Mouse (Mus musculus) heart, embryonic 13.5 days (tissue): ENCODE data around the gene Tk2. TPM values are rescaled to one million over a fixed set of nuclear protein-coding genes. Genes with fewer than 3 reads are reported as not detected.
"Not testable (repeated sequence)": the region's sequence is repeated elsewhere in the genome, so short reads cannot be mapped to it uniquely, and the experiment has no call there.

Source experiments
- ATAC-seq: fragments of 200-750 bp; cut with Nextera tagmentation; 2 replicates; pipeline ENCODE4 v1.8.0; 2017; ENCODE audit warnings: moderate TSS enrichment; ENCODE audit not compliant: insufficient number of reproducible peaks, low FRiP score, low TSS enrichment; ENCODE audit errors: extremely low read depth
- H3K27ac ChIP-seq: fragments of 300-500 bp; sonication (generic); replicated peaks from 2 replicates; pipeline ENCODE4 v1.5.1; 2015; ENCODE audit warnings: moderate library complexity, mild to moderate bottlenecking, inconsistent platforms
- H3K27me3 ChIP-seq: fragments of 300-500 bp; sonication (generic); replicated peaks from 2 replicates; pipeline ENCODE4 v1.6.1; 2015; ENCODE audit warnings: mild to moderate bottlenecking, inconsistent platforms
- H3K36me3 ChIP-seq: fragments of 300-500 bp; sonication (generic); 2 replicates; pipeline ENCODE4 v1.6.1; 2015; ENCODE audit warnings: mild to moderate bottlenecking, inconsistent platforms
- H3K4me1 ChIP-seq: fragments of 300-500 bp; sonication (generic); 2 replicates; pipeline ENCODE4 v1.6.1; 2015; ENCODE audit warnings: inconsistent platforms
- H3K4me2 ChIP-seq: fragments of 300-500 bp; sonication (generic); 2 replicates; pipeline ENCODE4 v1.6.1; 2015; ENCODE audit warnings: inconsistent platforms, mild to moderate bottlenecking, moderate library complexity
- H3K4me3 ChIP-seq: fragments of 300-500 bp; sonication (generic); 2 replicates; pipeline ENCODE4 v1.5.1; 2015; ENCODE audit warnings: moderate library complexity, mild to moderate bottlenecking, inconsistent platforms
- H3K9ac ChIP-seq: fragments of 300-500 bp; sonication (generic); 2 replicates; pipeline ENCODE4 v1.6.1; 2015; ENCODE audit warnings: inconsistent platforms, mild to moderate bottlenecking, moderate library complexity
- H3K9me3 ChIP-seq: fragments of 300-500 bp; sonication (generic); 2 replicates; pipeline ENCODE4 v1.6.1; 2016; ENCODE audit warnings: inconsistent platforms
- WGBS: fragments of 180-500 bp; shearing (Covaris S2); methylation state at CpG from one replicate; pipeline ENCODE4 v1.1.7; 2015; ENCODE audit warnings: mixed read lengths; 5-methylcytosine and 5-hydroxymethylcytosine counted together
- polyA plus RNA-seq: library from polyadenylated mRNA; unstranded; fragments of >200 nt; fragmentation: Nextera tagmentation; extraction: Ambion mirVana; gene quantifications from 2 replicates; pipeline ENCODE4 v1.2.1, GENCODE M21; 2015

Gene Tk2
- polyA plus RNA-seq = 10.3 and 10.8 TPM in 2 replicates

DNA sequence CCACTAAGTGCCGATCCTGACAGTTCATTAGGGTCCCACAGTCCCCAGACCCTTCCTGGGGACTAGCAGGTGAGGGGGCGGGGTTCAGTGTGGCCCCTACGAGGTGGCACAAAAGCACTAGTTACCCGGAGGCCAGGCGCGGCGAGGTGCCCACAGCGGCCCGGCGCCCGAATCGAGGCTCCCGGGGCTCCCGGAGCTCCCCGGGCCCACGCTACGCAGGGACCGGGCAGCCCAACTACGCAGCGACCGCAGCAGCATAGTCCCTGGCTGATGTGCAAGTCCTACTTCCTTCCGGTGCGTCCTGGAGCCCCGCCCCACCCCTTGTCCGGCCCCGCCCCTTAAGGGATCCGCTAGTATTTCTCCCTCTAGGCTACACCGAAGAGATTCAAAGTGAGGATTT lies at the start of gene Tk2:
Gene Tk2, minus strand, starts transcription at position 283 of the 400 bp plus-strand sequence.
- H3K27ac ChIP-seq = 0 out of 2 replicates have a peak within 1 kb of the TSS, but pooled peaks have one; percentile 20
- WGBS = under 1% methylated on average over 28 of the region's 28 CpGs
- peak; percentile 78 for ATAC-seq
- H3K9ac ChIP-seq = peak within 1 kb of the TSS; percentile 87
- no peaks in the 10 kb centered on the region for H3K27me3 ChIP-seq
- peaks cover 25% of the 10 kb centered on the region for H3K4me1 ChIP-seq
- H3K4me3 ChIP-seq = peak within 1 kb of the TSS; percentile 78
- H3K4me2 ChIP-seq = peak within 1 kb of the TSS; percentile 88
- H3K36me3 ChIP-seq = peaks cover 24% of the 10 kb centered on the region
- no peaks in the 10 kb centered on the region for H3K9me3 ChIP-seq

DNA sequence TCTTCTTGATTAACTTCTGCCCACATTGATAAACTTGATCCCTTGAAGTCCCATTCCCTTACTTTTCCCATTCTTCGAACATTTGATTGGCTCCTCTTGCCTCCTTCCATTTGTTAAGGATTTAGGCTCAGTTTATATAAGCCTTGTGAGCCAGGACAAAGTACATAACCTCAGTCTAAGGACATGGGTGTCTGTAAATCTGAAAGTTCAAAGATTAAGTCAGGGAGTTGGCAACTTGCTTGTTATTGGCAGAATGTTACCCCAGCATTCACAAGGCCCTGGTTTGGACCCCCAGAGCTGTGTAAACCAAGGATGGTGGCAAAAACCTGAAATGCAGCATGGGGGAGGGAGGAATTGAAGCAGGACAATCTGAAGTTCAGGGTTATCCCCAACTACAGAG lies 46.0 kb upstream of the Tk2 start:
- Histone ChIP-seq H3K4me2 (no peak overlapping the region), H3K9ac (no peak overlapping the region), H3K9me3 (no peaks in the 10 kb centered on the region), H3K4me3 (no peak overlapping the region), H3K27ac (no peak overlapping the region), H3K36me3 (no peaks in the 10 kb centered on the region), H3K27me3 (no peaks in the 10 kb centered on the region), H3K4me1 (peaks cover 5% of the 10 kb centered on the region; the same call in 1 of the 2 replicates)
- 59% methylated on average over 1 of the region's 1 CpGs for WGBS
- no peak for ATAC-seq

DNA sequence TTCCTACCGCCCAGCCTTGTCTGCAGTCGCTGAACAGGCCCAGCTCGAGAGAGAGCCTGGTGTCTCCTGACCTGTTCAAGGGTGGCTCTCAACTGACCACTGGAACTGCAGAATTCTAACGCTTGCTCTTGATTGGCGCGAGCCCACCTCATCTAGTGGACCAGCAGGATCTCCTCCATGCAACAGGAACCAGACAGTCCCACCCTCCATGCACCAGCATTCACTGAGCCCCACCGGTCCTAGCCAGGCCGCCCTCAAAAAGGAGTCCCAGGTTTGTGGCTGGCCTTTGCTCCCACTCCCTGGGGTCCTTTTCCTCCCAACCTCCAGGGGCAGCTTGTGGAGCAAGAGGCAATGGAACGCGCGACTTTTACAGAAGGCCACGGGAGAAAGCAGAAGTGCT lies 44.7 kb upstream of the Tk2 start, which contains the start of gene Cmtm2a:
Gene Cmtm2a, minus strand, starts transcription at position 101 of the 400 bp plus-strand sequence.
- not testable (repeated sequence) for H3K27me3 ChIP-seq, ATAC-seq, H3K4me1 ChIP-seq, H3K36me3 ChIP-seq, H3K4me3 ChIP-seq, H3K9ac ChIP-seq, H3K9me3 ChIP-seq, H3K4me2 ChIP-seq, H3K27ac ChIP-seq
- 78% methylated on average over 12 of the region's 12 CpGs for WGBS

GRCm38 (mm10) chr8:104268937-104269440 lies 20.6 kb upstream of the Tk2 start:
- Histone ChIP-seq H3K9me3 (no peaks in the 10 kb centered on the region), H3K9ac (no peak overlapping the region), H3K4me3 (no peak overlapping the region), H3K36me3 (peaks cover 9% of the 10 kb centered on the region), H3K27ac (no peak overlapping the region), H3K4me2 (no peak overlapping the region), H3K27me3 (no peaks in the 10 kb centered on the region), H3K4me1 (no peaks in the 10 kb centered on the region)
- ATAC-seq = no peak
- WGBS = 77% methylated on average over 6 of the region's 6 CpGs

DNA sequence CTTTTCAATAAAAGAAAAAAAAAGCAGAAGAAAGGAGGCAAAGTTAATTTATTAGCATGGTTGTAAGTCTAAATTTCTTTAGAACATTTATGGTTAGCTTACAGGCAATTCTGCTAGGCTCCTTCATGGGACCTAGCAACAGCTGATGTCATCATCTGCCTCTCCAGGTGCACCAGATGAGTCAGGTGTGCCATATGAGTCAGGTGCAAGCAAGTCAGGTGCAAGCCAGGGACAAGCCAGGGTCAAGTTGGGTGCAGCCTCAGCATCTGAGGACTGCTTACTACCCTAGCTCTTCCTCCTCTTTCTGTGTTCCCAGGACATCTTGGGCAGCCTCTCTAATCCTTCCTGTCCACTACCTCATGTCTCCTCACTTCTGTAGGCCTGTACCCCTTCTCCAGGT lies 20.0 kb upstream of the Tk2 start:
- no peak overlapping the region for H3K27ac ChIP-seq

DNA sequence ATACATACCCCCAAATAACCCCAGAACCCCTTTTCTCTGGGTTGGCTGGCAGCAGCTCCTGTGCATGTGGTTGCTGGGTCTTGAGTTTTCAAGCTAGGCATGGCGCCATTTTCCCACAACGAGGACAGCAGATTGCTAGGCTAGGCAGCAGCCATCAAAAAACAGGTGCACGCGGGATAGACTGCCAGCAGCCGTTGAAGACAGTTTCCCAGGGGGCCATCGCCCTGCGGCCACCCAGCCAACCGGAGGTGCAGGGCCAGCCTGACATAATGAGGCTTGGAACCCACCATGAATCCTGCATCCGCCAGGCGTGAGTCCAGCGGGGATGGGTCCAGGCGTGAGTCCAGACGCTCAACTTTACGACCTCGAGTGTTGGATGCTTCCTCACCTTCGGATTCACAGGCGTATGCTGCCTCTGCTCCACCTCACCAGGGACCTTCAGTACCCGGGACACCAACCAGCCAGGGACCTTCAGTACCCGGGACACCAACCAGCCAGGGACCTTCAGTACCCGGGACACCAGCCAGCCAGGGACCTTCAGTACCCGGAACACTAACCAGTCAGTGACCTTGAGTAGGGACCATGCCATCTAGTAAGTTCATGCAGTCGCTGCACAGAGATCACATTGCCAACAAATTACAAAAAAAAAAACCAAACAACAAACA lies 16.0 kb upstream of the Tk2 start:
- H3K27me3 ChIP-seq, H3K27ac ChIP-seq, H3K4me1 ChIP-seq, H3K4me2 ChIP-seq, H3K9me3 ChIP-seq, H3K4me3 ChIP-seq, ATAC-seq, H3K9ac ChIP-seq: not testable (repeated sequence)
- 93% methylated on average over 22 of the region's 22 CpGs for WGBS
- peaks cover 31% of the 10 kb centered on the region for H3K36me3 ChIP-seq

More for the DNA sequence above, 20.0 kb upstream of the Tk2 start:
- no peak overlapping the region for H3K4me2 ChIP-seq
- no peaks in the 10 kb centered on the region for H3K9me3 ChIP-seq
- H3K4me3 ChIP-seq = no peak overlapping the region
- no peak overlapping the region for H3K9ac ChIP-seq
- no peak for ATAC-seq
- H3K36me3 ChIP-seq = peaks cover 15% of the 10 kb centered on the region
- no peaks in the 10 kb centered on the region for H3K27me3 ChIP-seq
- H3K4me1 ChIP-seq = no peaks in the 10 kb centered on the region

DNA sequence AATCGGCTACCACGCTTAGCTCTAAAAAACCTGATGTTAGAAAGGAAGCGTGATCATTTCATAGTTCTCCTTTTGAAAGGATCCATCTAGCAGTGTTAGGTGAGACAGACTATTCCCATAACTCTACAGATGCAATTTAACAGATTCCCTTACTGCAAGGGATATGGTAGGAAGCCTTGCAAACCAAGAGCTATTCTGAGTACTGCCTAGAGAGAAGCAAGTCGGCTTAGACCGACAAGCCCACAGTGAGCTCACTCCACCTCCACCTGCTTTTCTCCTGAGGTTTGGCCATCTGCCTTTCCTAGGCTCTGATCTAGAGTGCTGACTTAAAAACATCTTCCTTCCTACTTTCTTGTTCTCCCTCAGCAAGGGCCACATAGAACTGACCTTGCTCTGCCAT lies 13.4 kb upstream of the Tk2 start:
- H3K9me3 ChIP-seq, ATAC-seq: not testable (repeated sequence)
- 88% methylated on average over 5 of the region's 5 CpGs for WGBS

DNA sequence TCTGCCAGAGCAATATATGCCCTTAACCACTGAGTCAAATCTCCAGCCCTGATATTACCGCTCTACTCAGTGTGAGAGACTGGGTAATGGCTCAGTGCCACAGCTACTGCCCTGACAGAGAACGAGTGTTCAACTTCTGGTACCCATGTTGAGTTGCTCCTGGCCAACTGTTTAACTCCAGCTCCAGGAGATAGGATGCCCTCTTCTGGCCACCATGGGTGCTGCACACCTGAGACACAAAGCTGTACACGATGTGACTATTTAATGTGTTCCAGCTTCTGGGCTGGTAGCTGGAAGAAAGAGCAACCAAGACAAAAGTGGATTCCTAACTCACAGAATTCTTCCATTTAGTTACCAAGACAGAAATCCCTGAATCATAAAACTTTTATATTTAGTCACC lies 4.7 kb upstream of the Tk2 start:
- Histone ChIP-seq H3K36me3 (peaks cover 9% of the 10 kb centered on the region), H3K9me3 (no peaks in the 10 kb centered on the region), H3K27ac (no peak overlapping the region), H3K4me2 (no peak overlapping the region), H3K9ac (no peak overlapping the region), H3K4me3 (no peak overlapping the region), H3K27me3 (no peaks in the 10 kb centered on the region), H3K4me1 (peaks cover 12% of the 10 kb centered on the region)
- WGBS = 86% methylated on average over 3 of the region's 3 CpGs
- no peak for ATAC-seq

More for the DNA sequence above, 13.4 kb upstream of the Tk2 start:
- H3K4me1 ChIP-seq, H3K27me3 ChIP-seq, H3K4me2 ChIP-seq, H3K9ac ChIP-seq, H3K27ac ChIP-seq, H3K4me3 ChIP-seq: not testable (repeated sequence)
- peaks cover 55% of the 10 kb centered on the region for H3K36me3 ChIP-seq

DNA sequence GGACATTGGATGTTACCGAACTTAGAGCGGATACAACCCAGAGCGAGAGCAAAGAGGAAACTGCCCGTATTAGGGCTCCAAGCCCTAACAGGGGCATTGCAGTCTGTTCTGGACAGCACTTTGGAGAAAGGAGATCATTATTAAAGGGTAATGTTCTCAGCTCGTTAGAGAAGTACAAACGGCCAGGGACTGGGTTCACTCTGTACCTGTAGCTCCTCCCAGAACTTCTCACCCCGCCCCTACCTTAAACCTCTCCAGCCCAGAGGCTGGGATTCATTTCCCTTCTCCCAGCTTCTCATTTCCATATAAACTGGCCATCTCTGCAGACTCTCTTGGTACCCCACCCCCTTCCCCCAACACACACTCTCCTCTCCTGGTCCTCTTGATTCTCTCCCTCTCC lies 3.1 kb upstream of the Tk2 start:
- Histone ChIP-seq H3K9ac (peak overlapping the region; percentile 88), H3K9me3 (no peaks in the 10 kb centered on the region), H3K27me3 (no peaks in the 10 kb centered on the region), H3K27ac (peak overlapping the region; percentile 71; the same call in 1 of the 2 replicates), H3K4me1 (peaks cover 25% of the 10 kb centered on the region), H3K4me2 (peak overlapping the region; percentile 76), H3K36me3 (0 out of 2 replicates have a peak, but pooled peaks cover 2% of the 10 kb centered on the region), H3K4me3 (peak overlapping the region; percentile 68)
- ATAC-seq = no peak
- under 1% methylated on average over 7 of the region's 7 CpGs for WGBS

GRCm38 (mm10) chr8:104250439-104251367 lies 2.3 kb upstream of the Tk2 start, which contains the start of gene Cklf:
TSS of gene Cklf (plus strand) at chr8:104250861.
- Histone ChIP-seq H3K36me3 (0 out of 2 replicates have a peak, but pooled peaks cover 4% of the 10 kb centered on the region), H3K27ac (peak within 1 kb of the TSS; percentile 71), H3K4me3 (peak within 1 kb of the TSS; percentile 68), H3K4me2 (peak within 1 kb of the TSS; percentile 76), H3K9ac (peak within 1 kb of the TSS; percentile 88), H3K9me3 (no peaks in the 10 kb centered on the region), H3K4me1 (peaks cover 25% of the 10 kb centered on the region), H3K27me3 (no peaks in the 10 kb centered on the region)
- peak; percentile 72 for ATAC-seq
- WGBS = 3% methylated on average over 41 of the region's 41 CpGs

DNA sequence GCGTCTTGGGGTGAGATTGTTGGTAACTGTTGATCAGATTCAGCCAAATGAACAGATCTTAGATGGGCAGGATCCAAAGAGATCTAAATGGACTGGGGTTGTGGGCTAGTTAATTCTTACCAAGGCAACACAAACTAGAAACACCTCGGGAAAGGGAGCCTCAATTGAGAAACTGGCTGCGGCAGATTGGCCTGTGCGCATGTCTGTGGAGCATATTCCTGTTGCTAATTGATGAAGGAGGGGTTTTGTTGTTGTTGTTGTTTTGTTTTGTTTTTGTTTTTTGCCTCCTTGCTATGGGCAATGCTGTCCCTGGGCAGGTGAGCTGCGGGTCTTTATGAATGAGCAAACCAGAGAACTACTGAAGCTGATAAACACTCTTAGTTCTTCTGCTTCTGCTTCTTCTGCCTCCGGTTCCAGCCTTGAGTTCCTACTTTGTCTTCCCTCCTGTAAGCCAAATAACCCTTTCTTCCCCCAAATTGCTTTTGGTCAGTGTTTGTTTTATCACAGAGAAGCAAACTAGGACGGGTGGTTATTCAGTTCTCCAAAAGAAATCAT lies 1.2 kb upstream of the Tk2 start:
- no peak overlapping the region for H3K9ac ChIP-seq
- no peaks in the 10 kb centered on the region for H3K9me3 ChIP-seq
- H3K4me3 ChIP-seq = no peak overlapping the region
- H3K27ac ChIP-seq = no peak overlapping the region
- peaks cover 25% of the 10 kb centered on the region for H3K4me1 ChIP-seq
- no peak overlapping the region for H3K4me2 ChIP-seq
- peaks cover 13% of the 10 kb centered on the region for H3K36me3 ChIP-seq
- ATAC-seq = no peak
- WGBS = 80% methylated on average over 7 of the region's 7 CpGs
- H3K27me3 ChIP-seq = no peaks in the 10 kb centered on the region
